Mouse (Mus musculus): ENCODE data around the gene Rps27l.
A peak's percentile ranks its signal among the peaks of the same experiment; 100 is the strongest.

Rps27l gene

GRCm38 (mm10) chr9:66985377-66985776 lies 39.5 kb downstream of the Rps27l start:
- DNase-seq: peak; percentile 55

DNA sequence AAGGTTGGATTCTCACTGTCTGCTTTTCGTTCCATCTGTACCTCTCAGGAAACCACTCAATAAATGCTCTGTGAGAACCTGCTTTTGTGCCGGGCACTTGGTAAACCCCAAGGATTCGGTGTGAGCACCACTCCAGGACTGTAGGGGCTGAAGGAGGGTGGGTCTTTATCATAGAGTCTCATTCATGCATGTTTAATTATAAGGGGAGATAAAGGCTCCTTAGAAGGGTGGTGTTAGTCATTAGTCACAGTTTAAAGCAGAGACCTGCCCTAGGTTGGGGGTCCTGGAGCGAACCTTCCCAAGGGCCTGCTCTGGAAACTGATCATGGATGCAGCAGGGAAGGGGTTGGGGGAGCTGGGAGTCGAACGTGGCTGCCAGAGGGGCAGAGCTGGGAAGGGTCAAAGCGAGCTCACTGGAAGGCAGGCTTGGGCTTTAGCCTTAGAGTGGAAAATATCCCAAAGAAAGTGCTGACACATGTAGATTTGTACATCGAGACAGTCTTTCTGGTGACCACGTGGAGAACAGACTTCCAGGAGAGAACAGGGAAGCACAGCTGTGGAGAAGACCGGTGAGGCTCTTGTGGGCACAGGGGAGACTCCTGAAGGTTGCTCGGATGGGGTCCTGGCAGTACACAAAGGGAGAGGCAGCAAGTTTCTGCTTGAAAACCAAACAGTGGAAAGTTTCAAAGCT lies 42.5 kb downstream of the Rps27l start:
- no peak for DNase-seq

DNA sequence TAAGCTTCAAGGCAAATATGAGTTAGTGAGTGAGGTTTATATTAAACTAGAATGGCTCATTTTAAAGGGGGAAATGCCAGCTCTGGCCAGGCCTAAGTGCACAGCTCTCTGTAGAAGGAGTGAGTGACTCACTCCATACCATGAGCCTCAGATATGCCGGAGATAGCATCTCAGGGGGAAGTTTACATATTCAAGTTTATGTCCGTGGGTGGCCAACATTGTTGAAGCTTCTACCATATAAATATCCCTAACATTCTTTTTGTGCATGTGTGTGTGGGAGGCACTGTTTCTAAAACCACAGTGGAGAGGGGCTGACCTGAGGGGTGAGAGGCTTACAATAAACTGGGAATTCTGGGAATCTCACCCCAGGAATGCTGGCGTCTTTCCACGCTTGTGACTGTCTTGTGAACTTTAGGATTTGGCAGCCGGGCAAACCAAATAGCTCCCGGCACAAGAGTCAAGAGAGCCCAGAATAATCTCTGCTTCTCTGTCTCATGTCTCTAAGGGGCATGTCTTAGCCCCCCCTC lies 43.1 kb downstream of the Rps27l start:
- DNase-seq: no peak

- no peak for DNase-seq
Observed at GRCm38 (mm10) chr9:66989581-66989980, 43.7 kb downstream of the Rps27l start.

- DNase-seq: no peak
Observed at GRCm38 (mm10) chr9:66990046-66990445, 44.2 kb downstream of the Rps27l start.

GRCm38 (mm10) chr9:66991021-66991749 lies 45.3 kb downstream of the Rps27l start:
- no peak for DNase-seq

- no peak for DNase-seq
Observed at GRCm38 (mm10) chr9:66991750-66992410, 46.0 kb downstream of the Rps27l start.
